Mouse (Mus musculus) ES-Bruce4 (cell line): ENCODE data around the gene Prmt1. TPM values are rescaled to one million over a fixed set of nuclear protein-coding genes. Genes with fewer than 3 reads are reported as not detected.

Experiments
- H3K27ac ChIP-seq: 2 replicates; pipeline ENCODE4 v1.5.1; 2012; ENCODE audit warnings: low read length, inconsistent platforms; ENCODE audit not compliant: insufficient read depth
- H3K27me3 ChIP-seq: 2 replicates; pipeline ENCODE4 v1.6.1; 2012; ENCODE audit warnings: mild to moderate bottlenecking, low read length, inconsistent platforms; ENCODE audit not compliant: control insufficient read depth, poor library complexity, insufficient read depth, severe bottlenecking
- H3K36me3 ChIP-seq: 2 replicates; pipeline ENCODE4 v1.6.1; 2012; ENCODE audit warnings: inconsistent platforms, mild to moderate bottlenecking, low read length, moderate library complexity; ENCODE audit not compliant: control insufficient read depth, poor library complexity, insufficient read depth, severe bottlenecking
- H3K4me1 ChIP-seq: one replicate; pipeline ENCODE4 v1.8.1; 2011; ENCODE audit warnings: low read length; ENCODE audit not compliant: control insufficient read depth, insufficient read depth
- H3K4me3 ChIP-seq: 2 replicates; pipeline ENCODE4 v1.5.1; 2011; ENCODE audit warnings: low read depth, mild to moderate bottlenecking, low read length
- H3K9ac ChIP-seq: 2 replicates; pipeline ENCODE4 v1.6.1; 2012; ENCODE audit warnings: low read depth, mild to moderate bottlenecking, inconsistent platforms; ENCODE audit not compliant: poor library complexity, severe bottlenecking
- H3K9me3 ChIP-seq: replicated peaks from 2 replicates; pipeline ENCODE4 v1.6.1; 2012; ENCODE audit warnings: mild to moderate bottlenecking, low read length, inconsistent platforms; ENCODE audit not compliant: control insufficient read depth, poor library complexity, insufficient read depth, severe bottlenecking
- CTCF ChIP-seq: IDR thresholded peaks from one replicate; pipeline ENCODE4 v1.8.1; 2011; ENCODE audit warnings: low read depth, low read length
- EP300 ChIP-seq: IDR thresholded peaks from 2 replicates; pipeline ENCODE4 v1.6.1; 2011; ENCODE audit warnings: low read depth, low read length; ENCODE audit not compliant: insufficient read depth
- POLR2A ChIP-seq: IDR thresholded peaks from one replicate; pipeline ENCODE4 v1.8.1; 2011; ENCODE audit warnings: low read length; ENCODE audit not compliant: insufficient read depth
- polyA plus RNA-seq: library from polyadenylated mRNA; stranded (reverse); fragments of >200 nt; gene quantifications from 2 replicates; pipeline ENCODE4 v1.2.4, GENCODE M21; 2011; ENCODE audit warnings: low read depth; ENCODE audit not compliant: missing spikeins, insufficient read depth, insufficient read length

Prmt1 gene
- polyA plus RNA-seq, 1 experiment: 461 TPM

GRCm38 (mm10) chr7:44955628-44956027 is 30.7 kb downstream of the Prmt1 start:
- H3K4me1 ChIP-seq: peaks cover 2% of the 10 kb centered on the region
- H3K9ac ChIP-seq: no peak overlapping the region
- H3K27me3 ChIP-seq: no peaks in the 10 kb centered on the region
- no peak overlapping the region for H3K4me3 ChIP-seq
- TF ChIP-seq POLR2A (no peak), EP300 (no peak), CTCF (peak; percentile 41)
- no peak overlapping the region for H3K27ac ChIP-seq
- peaks cover 10% of the 10 kb centered on the region; the same call in 1 of the 2 replicates for H3K36me3 ChIP-seq
- H3K9me3 ChIP-seq: no peaks in the 10 kb centered on the region

DNA sequence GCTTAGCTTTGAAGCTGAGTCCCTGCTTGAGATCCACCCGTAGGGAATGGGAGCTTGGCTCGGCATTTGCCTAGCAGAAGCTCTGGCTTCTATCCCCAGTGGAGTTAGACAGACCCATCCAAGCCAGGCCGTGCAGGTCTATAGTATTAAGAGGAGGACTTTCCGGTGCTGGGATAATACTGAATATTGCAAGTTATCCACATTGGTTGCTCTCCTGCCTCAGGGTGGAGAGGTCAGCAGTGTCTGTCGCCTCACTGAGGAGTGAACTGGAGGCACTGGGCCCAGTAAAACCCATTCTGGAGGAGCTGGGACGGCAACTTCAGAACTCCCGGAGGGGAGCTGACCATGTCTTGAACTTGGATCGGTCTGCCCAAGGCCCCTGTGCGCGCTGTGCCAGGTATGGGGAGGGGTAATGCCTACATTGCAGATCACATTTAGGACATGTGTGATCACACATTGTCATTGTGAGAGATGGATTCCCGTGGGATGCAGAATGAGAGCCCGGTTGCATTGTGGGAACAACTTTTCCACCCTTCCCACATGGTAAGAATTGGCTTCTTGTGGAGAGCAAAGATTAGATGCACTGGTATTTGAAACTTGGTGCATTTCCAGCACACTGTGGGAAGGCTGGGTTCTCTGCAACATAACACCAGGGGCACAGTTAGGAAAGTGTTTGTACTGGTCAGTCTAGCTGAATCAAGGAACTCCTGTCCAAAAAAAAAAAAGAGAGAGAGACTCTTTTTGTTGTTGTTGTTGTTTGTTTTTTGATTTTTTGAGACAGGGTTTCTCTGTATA is 32.1 kb downstream of the Prmt1 start:
- Histone ChIP-seq H3K36me3 (peaks cover 7% of the 10 kb centered on the region; the same call in 1 of the 2 replicates), H3K27ac (no peak overlapping the region), H3K9ac (no peak overlapping the region), H3K9me3 (no peaks in the 10 kb centered on the region), H3K4me1 (peaks cover 2% of the 10 kb centered on the region), H3K4me3 (no peak overlapping the region), H3K27me3 (no peaks in the 10 kb centered on the region)
- TF ChIP-seq POLR2A (no peak), EP300 (no peak), CTCF (no peak)

- no peaks in the 10 kb centered on the region for H3K27me3 ChIP-seq
- H3K4me3 ChIP-seq: 0 out of 2 replicates have a peak overlapping the region, but pooled peaks have one; percentile 4
- 0 out of 2 replicates have a peak overlapping the region, but pooled peaks have one; percentile 11 for H3K9ac ChIP-seq
- peaks cover 2% of the 10 kb centered on the region for H3K4me1 ChIP-seq
- no peaks in the 10 kb centered on the region for H3K9me3 ChIP-seq
- 0 out of 2 replicates have a peak, but pooled peaks cover under 1% of the 10 kb centered on the region for H3K36me3 ChIP-seq
- no peak overlapping the region for H3K27ac ChIP-seq
- no peak for TF ChIP-seq CTCF
- TF ChIP-seq POLR2A: no peak
- TF ChIP-seq EP300: no peak
Observed at GRCm38 (mm10) chr7:44953561-44953960, 32.8 kb downstream of the Prmt1 start.

GRCm38 (mm10) chr7:44952611-44953306 is 33.6 kb downstream of the Prmt1 start:
- H3K27ac ChIP-seq: peak overlapping the region; percentile 47; the same call in 1 of the 2 replicates
- peak overlapping the region; percentile 75 for H3K4me3 ChIP-seq
- H3K36me3 ChIP-seq: no peaks in the 10 kb centered on the region
- H3K27me3 ChIP-seq: no peaks in the 10 kb centered on the region
- no peak for TF ChIP-seq EP300
- TF ChIP-seq CTCF: no peak
- peak; percentile 25 for TF ChIP-seq POLR2A
- peaks cover 2% of the 10 kb centered on the region for H3K4me1 ChIP-seq
- peak overlapping the region; percentile 38; the same call in 1 of the 2 replicates for H3K9ac ChIP-seq
- H3K9me3 ChIP-seq: no peaks in the 10 kb centered on the region

- Histone ChIP-seq H3K4me1 (peaks cover 2% of the 10 kb centered on the region), H3K27ac (peak overlapping the region; percentile 47), H3K4me3 (peak overlapping the region; percentile 75), H3K9ac (peak overlapping the region; percentile 46), H3K36me3 (no peaks in the 10 kb centered on the region), H3K27me3 (no peaks in the 10 kb centered on the region), H3K9me3 (no peaks in the 10 kb centered on the region)
- TF ChIP-seq EP300: no peak
- peak; percentile 88 for TF ChIP-seq POLR2A
- TF ChIP-seq CTCF: no peak
Observed at GRCm38 (mm10) chr7:44951960-44952359, 34.4 kb downstream of the Prmt1 start.
